Mouse (Mus musculus): ENCODE data around the gene Syne2.
A peak's percentile ranks its signal among the peaks of the same experiment; 100 is the strongest.

The Syne2 gene

GRCm38 (mm10) chr12:76046561-76046960 lies 228.6 kb downstream of the Syne2 start:
- DNase-seq (ENCODE audit: low read depth, low spot score): no peak

DNA sequence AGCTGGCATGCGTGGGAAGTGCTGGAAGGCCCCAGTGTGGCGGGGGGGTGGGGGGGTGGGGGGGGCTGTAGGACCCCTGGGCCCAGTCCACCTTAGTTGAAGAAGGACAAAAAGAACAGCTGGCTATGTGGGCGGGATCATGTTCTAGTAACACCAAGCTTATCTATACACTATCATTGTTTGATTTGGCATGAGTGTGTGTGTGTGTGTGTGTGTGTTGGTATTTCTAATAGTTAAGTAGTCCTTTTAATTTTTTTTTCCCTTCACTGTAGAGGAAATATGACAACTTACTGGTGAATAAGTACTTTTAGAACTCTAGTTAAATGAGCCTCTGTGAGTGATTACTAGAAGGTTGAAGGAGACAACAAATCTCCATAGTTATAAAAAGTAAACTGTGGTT lies 230.0 kb downstream of the Syne2 start:
- no peak for DNase-seq (ENCODE audit: low read depth, low spot score)

DNA sequence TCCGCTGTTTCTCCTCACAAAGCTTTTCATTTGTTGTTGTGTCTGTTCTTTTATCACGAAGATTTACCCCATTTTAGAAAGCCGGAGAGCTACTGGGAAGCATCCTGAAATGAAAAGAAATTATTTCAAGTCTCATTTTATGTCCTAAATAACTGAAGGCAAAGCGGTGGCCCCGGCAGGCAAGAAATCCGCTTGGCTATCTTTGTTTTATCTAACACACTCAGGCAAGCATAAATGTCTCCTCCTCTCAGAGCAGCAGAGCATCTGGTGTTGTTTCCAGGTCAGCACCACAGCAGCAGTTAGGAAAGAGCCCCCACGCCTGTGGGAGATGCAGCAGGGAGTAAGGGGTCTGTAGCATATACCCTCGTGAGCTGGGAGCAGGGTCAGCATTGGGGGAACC lies 230.7 kb downstream of the Syne2 start:
- DNase-seq (ENCODE audit: low read depth, low spot score): no peak

DNA sequence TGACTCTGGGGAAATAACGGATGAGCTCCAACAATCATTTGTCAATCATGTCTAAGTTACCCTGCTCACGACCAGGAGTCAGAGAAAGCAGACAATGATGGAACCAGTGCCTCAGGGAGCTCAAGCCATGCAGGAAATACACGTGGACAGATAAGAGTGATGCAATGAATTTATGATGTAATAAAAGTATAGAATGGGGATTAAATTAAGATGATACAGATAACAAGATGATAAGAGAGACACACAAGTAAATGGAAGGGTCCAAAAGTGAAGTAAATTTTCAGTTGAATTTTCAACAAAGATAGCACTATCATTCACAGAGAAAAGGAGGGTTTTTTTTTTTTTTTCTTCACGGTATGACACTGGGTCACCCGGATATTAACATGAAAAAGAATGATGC lies 231.4 kb downstream of the Syne2 start:
- DNase-seq (ENCODE audit: low read depth, low spot score): no peak

DNA sequence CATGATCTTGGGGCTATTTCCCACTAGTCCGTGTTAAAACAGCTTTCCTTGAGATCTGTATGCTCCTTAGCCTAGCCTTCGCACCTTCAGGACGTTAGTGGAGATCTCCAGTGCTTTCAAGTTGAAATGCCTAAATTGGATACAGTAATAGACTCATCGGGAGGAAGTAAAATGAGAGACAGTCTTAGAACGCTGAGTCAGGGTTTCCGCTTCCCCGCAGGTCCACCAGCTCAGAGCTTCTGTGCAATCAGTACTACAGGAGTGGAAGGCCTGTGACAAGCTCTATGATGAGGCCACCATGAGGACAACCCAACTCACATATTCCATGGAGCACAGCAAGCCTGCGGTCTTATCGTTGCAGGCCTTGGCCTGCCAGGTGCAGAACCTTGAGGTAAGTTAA lies 233.9 kb downstream of the Syne2 start:
- DNase-seq (ENCODE audit: low read depth, low spot score): no peak

DNA sequence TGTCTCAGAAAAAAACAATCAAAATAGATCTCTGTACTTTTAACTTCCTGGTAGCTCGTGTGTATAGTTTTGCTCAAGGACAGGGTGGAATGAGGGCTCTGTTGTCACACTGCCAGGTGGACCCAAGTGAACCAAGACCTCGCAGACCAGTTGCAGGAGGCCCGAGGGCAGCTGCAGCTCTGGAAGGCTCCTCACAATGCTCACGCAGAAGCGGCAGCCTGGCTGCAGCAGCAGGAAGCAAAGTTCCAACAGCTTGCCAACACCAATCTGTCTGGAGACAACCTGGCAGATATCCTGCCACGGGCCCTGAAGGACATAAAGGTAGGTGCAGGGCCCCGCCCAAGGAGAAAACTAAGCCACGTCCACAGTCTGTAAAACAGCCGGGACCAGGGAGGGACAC lies 236.7 kb downstream of the Syne2 start:
- no peak for DNase-seq (ENCODE audit: low read depth, low spot score)

- DNase-seq (ENCODE audit: low read depth, low spot score): no peak
These were observed 245.1 kb downstream of the Syne2 start for GRCm38 (mm10) chr12:76063001-76063400.

- DNase-seq (ENCODE audit: low read depth, low spot score): no peak
These were observed 252.5 kb downstream of the Syne2 start for GRCm38 (mm10) chr12:76070386-76070785.

GRCm38 (mm10) chr12:76071935-76072849 lies 254.3 kb downstream of the Syne2 start:
- peak; percentile 54 for DNase-seq (ENCODE audit: low read depth, low spot score)

- DNase-seq (ENCODE audit: low read depth, low spot score): peak; percentile 24
These were observed 255.3 kb downstream of the Syne2 start for GRCm38 (mm10) chr12:76073066-76073826.

DNA sequence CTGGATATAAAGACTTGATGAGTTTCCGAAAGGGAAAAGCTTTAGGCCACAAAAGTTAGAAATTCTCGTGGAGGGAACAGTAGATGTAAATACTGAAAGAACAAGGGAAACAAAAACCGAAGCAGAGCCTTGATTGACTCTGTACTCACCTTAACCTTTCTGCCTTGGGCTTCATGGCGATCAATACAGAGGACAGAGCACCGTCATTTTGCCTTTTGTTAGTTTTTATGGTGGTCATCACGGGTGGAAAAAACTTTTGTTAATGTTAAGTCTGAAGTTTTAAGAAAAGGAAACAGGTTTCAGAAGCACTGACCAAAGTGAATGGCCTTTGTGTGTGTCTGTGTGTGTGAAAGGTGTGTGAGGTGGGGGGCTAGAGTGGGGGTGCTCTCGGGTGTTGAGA lies 256.0 kb downstream of the Syne2 start:
- no peak for DNase-seq (ENCODE audit: low read depth, low spot score)

- no peak for DNase-seq (ENCODE audit: low read depth, low spot score)
These were observed 263.1 kb downstream of the Syne2 start for GRCm38 (mm10) chr12:76080876-76081556.

DNA sequence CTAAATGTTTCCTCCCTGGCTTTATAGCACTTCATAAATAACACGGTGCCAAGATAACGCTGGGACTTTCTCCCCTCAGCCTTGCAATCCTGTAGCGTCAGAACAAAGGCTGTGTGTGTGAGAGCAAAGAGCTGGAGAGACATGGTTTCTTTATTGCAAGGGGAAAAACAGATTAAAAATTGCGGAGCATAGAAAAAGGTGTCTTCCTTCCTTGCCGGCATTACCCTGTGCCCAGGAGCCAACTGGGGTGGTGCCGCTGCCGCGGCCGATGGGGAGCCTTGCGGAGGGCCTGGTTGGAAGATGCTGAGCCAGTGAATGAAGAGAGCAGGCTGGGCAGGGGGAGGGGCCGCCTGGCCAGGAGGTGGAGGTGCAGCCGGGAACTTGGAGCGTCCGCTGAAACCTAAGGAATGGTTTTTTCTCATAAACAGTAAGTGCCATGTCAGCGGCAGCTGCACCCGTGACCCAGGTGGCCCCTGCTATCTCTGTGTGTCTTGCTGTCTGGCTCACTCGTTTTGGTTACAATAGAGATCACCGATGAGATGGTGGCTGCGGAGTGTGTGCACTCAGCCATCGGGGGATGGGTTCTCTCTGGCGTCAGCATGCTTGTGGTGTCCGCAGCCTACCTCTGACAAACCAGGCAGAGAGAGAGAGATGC lies 263.8 kb downstream of the Syne2 start:
- peak; percentile 34 for DNase-seq (ENCODE audit: low read depth, low spot score)

GRCm38 (mm10) chr12:76085066-76085465 lies 267.1 kb downstream of the Syne2 start:
- DNase-seq (ENCODE audit: low read depth, low spot score): no peak

- no peak for DNase-seq (ENCODE audit: low read depth, low spot score)
These were observed 268.3 kb downstream of the Syne2 start for GRCm38 (mm10) chr12:76085956-76086905.

DNA sequence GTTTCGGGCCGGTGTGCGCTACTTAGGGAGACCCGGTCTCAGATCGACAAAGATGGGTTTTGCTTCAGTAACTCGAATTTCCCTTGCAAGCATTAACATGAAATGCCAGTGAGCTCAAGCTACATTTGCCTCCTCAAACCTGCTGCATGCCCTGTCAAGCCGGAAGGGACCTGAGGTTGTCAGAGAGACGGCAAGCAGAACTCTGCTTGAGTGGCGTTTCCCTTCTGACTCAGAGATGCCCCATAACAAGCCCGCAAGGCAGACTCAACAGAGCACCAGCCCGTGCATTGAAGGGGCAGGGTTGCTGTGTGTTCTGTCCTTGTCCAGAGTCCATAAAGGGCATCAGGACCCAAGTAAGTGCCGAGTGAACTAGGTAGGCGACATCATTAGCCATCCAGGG lies 269.1 kb downstream of the Syne2 start:
- DNase-seq (ENCODE audit: low read depth, low spot score): no peak

GRCm38 (mm10) chr12:76092789-76093466 lies 275.0 kb downstream of the Syne2 start:
- DNase-seq (ENCODE audit: low read depth, low spot score): no peak

DNA sequence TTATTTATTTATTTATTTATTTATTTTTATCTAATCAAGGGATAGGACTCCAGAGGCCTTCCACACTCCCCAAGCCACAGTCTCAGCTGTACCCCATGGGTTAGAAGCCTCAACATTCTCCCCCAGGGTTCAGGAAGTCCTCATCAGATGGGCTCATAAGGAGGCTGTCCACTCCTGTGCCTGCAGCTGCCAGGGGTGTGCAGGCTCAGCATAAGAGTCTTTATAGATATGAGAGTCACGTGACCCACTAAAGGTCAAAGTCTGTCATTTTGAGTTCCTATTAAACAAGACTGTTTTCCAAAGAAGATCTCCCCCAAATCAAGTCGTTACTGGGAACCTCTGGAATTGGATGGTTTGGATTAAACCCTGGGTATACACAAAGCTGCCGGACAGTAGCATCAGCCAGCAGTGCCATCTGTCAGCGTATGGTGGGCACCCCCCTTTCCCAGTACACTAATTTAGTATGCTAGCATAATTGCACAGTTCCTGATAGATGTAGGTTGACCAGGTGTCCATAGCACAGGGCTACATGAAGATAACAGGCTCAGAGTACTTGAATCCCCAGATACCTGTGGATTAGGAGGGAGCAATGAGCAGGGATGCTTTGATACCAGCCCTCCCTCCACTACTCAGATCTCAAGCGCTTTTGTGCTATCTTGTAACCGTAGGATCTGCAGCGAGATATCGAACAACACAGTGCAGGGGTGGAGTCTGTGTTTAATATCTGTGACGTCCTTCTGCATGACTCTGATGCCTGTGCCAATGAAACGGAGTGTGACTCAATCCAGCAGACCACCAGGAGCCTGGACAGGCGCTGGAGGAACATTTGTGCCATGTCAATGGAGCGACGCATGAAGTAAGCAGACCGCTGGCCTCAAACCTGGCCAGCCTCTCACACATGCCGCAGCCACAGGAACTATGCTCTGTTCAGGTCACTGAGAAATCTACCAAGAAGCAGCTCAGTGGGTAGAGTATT lies 276.0 kb downstream of the Syne2 start:
- DNase-seq (ENCODE audit: low read depth, low spot score): no peak

All from embryo, embryonic 11.5 days (tissue).